Mouse (Mus musculus) limb, embryonic 15.5 days (tissue): ENCODE data around the gene Btf3. TPM values are rescaled to one million over a fixed set of nuclear protein-coding genes. Genes with fewer than 3 reads are reported as not detected.
A peak's percentile ranks its signal among the peaks of the same experiment; 100 is the strongest.

Source experiments
- ATAC-seq: fragments of 200-750 bp; cut with Nextera tagmentation; 2 replicates; pipeline ENCODE4 v1.8.0; 2017; ENCODE audit warnings: low read depth, moderate TSS enrichment; ENCODE audit not compliant: insufficient number of reproducible peaks, low FRiP score, low TSS enrichment
- H3K27ac ChIP-seq: fragments of 300-500 bp; sonication (generic); 2 replicates; pipeline ENCODE4 v1.5.1; 2015; ENCODE audit warnings: moderate library complexity, mild to moderate bottlenecking, inconsistent platforms
- H3K27me3 ChIP-seq: fragments of 300-500 bp; sonication (generic); 2 replicates; pipeline ENCODE4 v1.6.1; 2015; ENCODE audit warnings: inconsistent platforms
- H3K36me3 ChIP-seq: fragments of 300-500 bp; sonication (generic); 2 replicates; pipeline ENCODE4 v1.6.1; 2015; ENCODE audit warnings: inconsistent platforms
- H3K4me1 ChIP-seq: fragments of 300-500 bp; sonication (generic); 2 replicates; pipeline ENCODE4 v1.6.1; 2015; ENCODE audit warnings: inconsistent platforms
- H3K4me2 ChIP-seq: fragments of 300-500 bp; sonication (generic); 2 replicates; pipeline ENCODE4 v1.6.1; 2015; ENCODE audit warnings: mild to moderate bottlenecking, inconsistent platforms
- H3K4me3 ChIP-seq: fragments of 300-500 bp; sonication (generic); 2 replicates; pipeline ENCODE4 v1.5.1; 2015; ENCODE audit warnings: mild to moderate bottlenecking, inconsistent platforms
- H3K9ac ChIP-seq: fragments of 300-500 bp; sonication (generic); 2 replicates; pipeline ENCODE4 v1.6.1; 2015; ENCODE audit warnings: inconsistent platforms
- H3K9me3 ChIP-seq: fragments of 300-500 bp; sonication (generic); 2 replicates; pipeline ENCODE4 v1.6.1; 2016; ENCODE audit warnings: inconsistent platforms
- WGBS: fragments of 180-500 bp; shearing (Covaris S2); methylation state at CpG from one replicate; pipeline ENCODE4 v1.1.7; 2015; 5-methylcytosine and 5-hydroxymethylcytosine counted together
- polyA plus RNA-seq: library from polyadenylated mRNA; unstranded; fragments of >200 nt; fragmentation: Nextera tagmentation; extraction: Ambion mirVana; gene quantifications from 2 replicates; pipeline ENCODE4 v1.2.1, GENCODE M21; 2015

The Btf3 gene
- polyA plus RNA-seq, 1 experiment from 2014 or later, result 660 TPM

DNA sequence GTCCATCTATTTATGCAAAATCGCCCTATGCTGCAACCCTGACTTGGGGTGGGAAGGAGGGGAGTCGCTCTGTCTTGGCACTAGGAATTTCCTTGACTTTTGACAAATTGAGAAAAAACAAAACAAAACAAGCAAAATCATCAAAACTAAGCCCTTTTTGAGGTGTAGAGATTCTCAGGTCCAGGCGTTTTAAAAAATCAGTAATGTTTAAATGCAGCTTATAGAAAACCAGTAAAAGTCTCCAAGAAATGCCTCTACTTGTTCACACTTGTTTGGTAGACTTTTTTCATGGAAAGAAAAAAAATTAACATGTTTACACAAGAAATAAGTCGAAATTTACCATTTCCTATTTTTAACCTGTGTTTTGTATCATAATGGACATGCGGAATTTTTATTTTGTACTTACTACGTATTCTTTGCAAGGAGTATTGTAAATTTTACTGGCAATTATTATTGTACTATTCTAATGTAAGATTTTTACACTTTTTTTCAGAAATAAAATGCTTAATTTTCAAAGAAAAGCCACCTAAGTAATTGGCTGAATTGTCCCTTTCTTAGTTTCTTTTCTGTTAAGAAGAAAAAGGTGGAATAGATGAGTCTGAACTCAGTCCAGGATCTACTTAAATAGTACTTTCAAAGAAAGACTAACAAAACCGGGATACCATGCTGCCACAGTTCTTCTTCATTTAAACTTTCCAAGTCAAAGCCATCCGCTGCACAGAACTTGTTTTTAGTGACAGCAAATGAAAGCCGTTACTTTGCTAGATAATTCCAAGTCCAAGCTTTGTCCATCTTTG is 39.6 kb upstream of the Btf3 start:
- H3K9ac ChIP-seq, result no peak overlapping the region

DNA sequence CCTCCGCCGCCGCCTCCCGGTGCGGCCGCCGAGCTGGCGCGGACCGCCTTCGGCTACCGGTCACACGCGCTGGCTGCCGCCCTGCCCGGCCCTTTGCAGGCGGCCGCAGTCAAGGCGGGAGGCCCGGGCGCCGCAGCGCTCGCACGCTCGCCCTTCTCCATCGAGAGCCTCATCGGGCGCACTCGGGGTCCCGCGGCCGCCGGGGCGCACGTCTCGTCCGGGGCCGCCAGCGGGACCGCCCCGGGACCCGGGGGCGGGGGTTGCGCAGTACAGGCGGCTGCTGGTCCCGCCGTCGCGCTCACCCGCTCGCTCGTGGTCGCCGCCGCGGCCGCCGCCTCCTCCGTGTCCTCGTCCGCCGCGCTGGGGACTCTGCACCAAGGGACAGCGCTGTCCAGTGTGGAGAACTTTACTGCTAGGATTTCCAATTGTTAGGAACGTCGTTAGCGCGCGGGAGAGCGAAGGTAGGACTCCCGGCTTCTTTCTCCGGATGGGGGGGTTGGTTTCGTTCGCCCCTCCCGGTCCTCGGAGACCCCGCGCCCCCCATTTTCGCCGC is 38.8 kb upstream of the Btf3 start:
- Histone ChIP-seq H3K4me1 (peaks cover 27% of the 10 kb centered on the region), H3K36me3 (no peaks in the 10 kb centered on the region), H3K4me3 (peak overlapping the region; percentile 50), H3K27ac (no peak overlapping the region), H3K9ac (peak overlapping the region; percentile 31; the same call in 1 of the 2 replicates), H3K27me3 (peaks cover 92% of the 10 kb centered on the region), H3K4me2 (peak overlapping the region; percentile 91), H3K9me3 (no peaks in the 10 kb centered on the region)
- under 1% methylated on average over 72 of the region's 81 CpGs for whole genome bisulfite sequencing
- no peak for ATAC-seq

More for the DNA sequence above, 39.6 kb upstream of the Btf3 start:
- peaks cover 92% of the 10 kb centered on the region for H3K27me3 ChIP-seq
- no peak for ATAC-seq
- peak overlapping the region; percentile 91 for H3K4me2 ChIP-seq
- no peak overlapping the region for H3K27ac ChIP-seq
- peak overlapping the region; percentile 50 for H3K4me3 ChIP-seq
- peaks cover 27% of the 10 kb centered on the region for H3K4me1 ChIP-seq
- H3K9me3 ChIP-seq, result no peaks in the 10 kb centered on the region
- 10% methylated on average over 9 of the region's 9 CpGs for WGBS
- H3K36me3 ChIP-seq, result no peaks in the 10 kb centered on the region

DNA sequence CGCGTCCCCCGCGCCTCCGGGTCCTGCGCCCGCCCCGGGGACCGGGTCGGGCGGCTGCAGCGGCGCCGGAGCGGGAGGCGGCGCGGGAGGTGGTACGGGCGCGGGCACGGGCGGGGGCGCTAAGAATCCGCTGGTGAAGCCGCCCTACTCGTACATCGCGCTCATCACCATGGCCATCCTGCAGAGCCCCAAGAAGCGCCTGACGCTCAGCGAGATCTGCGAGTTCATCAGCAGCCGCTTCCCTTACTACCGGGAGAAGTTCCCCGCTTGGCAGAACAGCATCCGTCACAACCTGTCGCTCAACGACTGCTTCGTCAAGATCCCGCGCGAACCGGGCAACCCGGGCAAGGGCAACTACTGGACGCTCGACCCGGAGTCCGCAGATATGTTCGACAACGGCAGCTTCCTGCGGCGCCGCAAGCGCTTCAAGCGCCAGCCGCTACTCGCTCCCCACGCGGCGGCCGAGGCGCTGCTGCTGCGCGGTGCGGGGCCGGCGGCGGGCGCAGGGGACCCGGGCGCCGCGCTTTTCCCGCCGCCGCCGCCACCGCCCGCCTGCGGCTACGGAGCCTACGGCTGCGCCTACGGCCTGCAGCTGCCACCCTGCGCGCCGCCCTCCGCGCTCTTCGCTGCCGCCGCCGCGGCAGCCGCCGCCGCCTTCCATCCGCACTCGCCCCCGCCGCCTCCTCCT is 38.2 kb upstream of the Btf3 start:
- ATAC-seq, result no peak
- peak overlapping the region; percentile 91 for H3K4me2 ChIP-seq
- no peaks in the 10 kb centered on the region for H3K36me3 ChIP-seq
- H3K9ac ChIP-seq, result 0 out of 2 replicates have a peak overlapping the region, but pooled peaks have one; percentile 31
- peaks cover 27% of the 10 kb centered on the region for H3K4me1 ChIP-seq
- under 1% methylated on average over 102 of the region's 102 CpGs for WGBS
- no peaks in the 10 kb centered on the region for H3K9me3 ChIP-seq
- no peak overlapping the region for H3K27ac ChIP-seq
- peaks cover 92% of the 10 kb centered on the region for H3K27me3 ChIP-seq
- H3K4me3 ChIP-seq, result peak overlapping the region; percentile 50

DNA sequence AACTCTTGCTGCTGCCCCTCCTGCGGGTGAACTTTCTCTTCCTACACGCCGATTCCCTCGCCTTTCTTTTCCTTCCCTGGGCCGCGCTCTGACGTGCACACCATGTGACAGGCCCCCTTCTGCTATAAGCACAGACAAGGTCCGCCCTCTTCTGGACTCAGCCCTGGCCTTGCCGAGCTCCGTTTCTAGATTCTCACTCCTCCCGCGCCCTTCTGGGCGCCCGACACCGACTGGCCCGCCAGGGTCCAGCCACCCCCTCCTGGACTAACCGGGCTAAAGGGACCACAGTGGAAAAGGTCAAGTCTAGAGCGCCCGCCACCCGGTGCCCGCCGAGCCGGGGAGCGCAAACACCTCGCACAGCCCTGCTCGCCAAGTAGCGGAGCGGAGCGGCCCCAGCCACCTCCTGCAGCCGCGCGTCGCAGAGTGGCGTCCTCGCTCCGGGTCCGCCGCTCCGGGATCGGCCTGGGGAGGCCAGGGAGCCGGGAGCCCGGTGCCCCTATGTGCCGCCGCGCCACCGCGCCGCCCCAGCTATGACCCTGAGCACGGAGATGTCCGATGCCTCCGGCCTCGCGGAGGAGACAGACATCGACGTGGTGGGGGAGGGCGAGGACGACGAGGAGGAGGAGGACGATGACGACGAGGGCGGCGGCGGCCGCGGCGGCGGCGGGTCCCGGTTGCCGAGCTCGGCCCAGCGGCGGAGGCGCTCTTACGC is 37.4 kb upstream of the Btf3 start, which contains the start of gene Foxd1:
Foxd1 (plus strand) TSS at position 153 of the 712 bp plus-strand sequence.
- no peak within 1 kb of the TSS for H3K27ac ChIP-seq

DNA sequence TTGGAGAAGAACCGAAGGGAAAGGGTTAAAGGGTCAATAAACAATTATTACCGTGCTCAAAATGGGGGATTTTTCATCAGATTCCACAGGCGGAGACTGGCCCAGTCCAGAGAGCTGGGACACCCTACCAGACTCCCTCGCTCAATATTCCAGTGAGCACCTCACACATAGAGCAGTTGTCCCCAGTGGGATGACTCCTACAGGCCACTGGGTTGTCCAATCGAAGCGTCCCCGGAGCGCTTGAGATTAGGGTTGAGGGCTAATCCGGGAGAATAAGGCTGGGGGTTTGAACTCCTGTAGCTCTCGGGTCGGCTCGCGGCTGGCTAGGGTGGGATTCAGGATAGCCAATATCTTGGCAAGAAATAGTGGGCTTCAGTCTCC is 36.9 kb upstream of the Btf3 start:
- 0 out of 2 replicates have a peak, but pooled peaks have one; percentile 6 for ATAC-seq
- 1% methylated on average over 13 of the region's 13 CpGs for WGBS
- H3K27ac ChIP-seq, result no peak overlapping the region
- H3K4me1 ChIP-seq, result peaks cover 27% of the 10 kb centered on the region
- H3K9ac ChIP-seq, result no peak overlapping the region
- H3K4me2 ChIP-seq, result peak overlapping the region; percentile 91
- H3K9me3 ChIP-seq, result no peaks in the 10 kb centered on the region
- H3K4me3 ChIP-seq, result peak overlapping the region; percentile 50
- H3K27me3 ChIP-seq, result peaks cover 92% of the 10 kb centered on the region
- H3K36me3 ChIP-seq, result no peaks in the 10 kb centered on the region

More for the DNA sequence above, 37.4 kb upstream of the Btf3 start, which contains the start of gene Foxd1:
- no peaks in the 10 kb centered on the region for H3K9me3 ChIP-seq
- H3K4me2 ChIP-seq, result peak within 1 kb of the TSS; percentile 91
- H3K4me3 ChIP-seq, result peak within 1 kb of the TSS; percentile 50
- H3K9ac ChIP-seq, result no peak within 1 kb of the TSS
- peaks cover 27% of the 10 kb centered on the region for H3K4me1 ChIP-seq
- peaks cover 92% of the 10 kb centered on the region for H3K27me3 ChIP-seq
- ATAC-seq, result peak; percentile 89
- under 1% methylated on average over 75 of the region's 76 CpGs for WGBS
- no peaks in the 10 kb centered on the region for H3K36me3 ChIP-seq

DNA sequence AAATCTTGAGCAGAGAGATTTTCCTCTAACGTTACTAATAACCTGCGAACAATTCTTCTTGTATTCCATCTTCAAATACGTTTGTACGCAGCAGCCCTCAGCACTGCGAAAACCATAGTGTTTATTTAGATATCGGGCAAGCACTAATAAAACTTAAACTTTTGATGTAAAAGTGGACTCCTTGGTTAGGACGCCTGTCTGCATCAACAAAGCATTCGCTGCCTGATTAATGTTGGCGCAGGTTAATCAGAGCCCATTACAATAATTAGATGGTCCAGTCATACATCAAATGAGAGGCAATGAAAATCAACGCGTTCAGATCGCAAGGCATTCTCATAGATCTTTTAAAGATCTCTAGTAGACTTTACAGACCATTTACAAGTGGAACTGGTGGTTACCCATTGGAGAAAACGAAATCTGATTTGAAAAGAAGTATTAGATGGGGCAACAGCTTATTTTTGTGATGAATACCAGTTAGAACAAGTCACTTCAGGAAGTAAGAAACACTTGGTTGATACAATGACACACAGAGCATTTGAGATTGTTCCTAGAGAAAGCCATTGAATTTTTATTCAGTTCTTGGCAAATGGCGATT is 35.7 kb upstream of the Btf3 start:
- Histone ChIP-seq H3K4me3 (no peak overlapping the region), H3K27me3 (peaks cover 82% of the 10 kb centered on the region), H3K4me1 (peaks cover 27% of the 10 kb centered on the region), H3K9me3 (no peaks in the 10 kb centered on the region), H3K9ac (no peak overlapping the region), H3K27ac (no peak overlapping the region), H3K36me3 (no peaks in the 10 kb centered on the region), H3K4me2 (no peak overlapping the region)
- ATAC-seq, result no peak
- 7% methylated on average over 14 of the region's 14 CpGs for WGBS

DNA sequence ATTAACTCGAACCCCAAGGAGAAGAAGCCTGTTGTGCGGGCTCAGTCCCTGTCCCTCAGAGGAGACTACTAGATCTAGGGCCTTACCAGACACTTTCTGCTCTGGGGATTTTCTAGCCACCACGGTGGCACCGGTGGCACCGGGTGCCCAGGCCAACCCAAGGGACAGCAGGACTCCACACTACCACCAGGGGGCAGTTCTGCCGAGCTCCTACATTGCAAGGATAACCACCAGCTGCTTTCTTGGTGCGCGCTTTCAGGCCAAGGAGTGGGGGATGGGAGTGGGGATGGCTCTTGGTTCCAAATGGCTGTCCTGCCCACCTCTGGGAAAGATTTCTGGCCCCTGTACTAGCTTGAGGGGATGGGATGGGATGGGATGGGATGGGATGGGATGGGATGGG is 34.7 kb upstream of the Btf3 start:
- ATAC-seq, result no peak
- H3K36me3 ChIP-seq, result no peaks in the 10 kb centered on the region
- peaks cover 27% of the 10 kb centered on the region for H3K4me1 ChIP-seq
- no peak overlapping the region for H3K4me2 ChIP-seq
- peaks cover 78% of the 10 kb centered on the region for H3K27me3 ChIP-seq
- H3K9ac ChIP-seq, result no peak overlapping the region
- 11% methylated on average over 8 of the region's 8 CpGs for WGBS
- H3K27ac ChIP-seq, result no peak overlapping the region
- no peaks in the 10 kb centered on the region for H3K9me3 ChIP-seq
- no peak overlapping the region for H3K4me3 ChIP-seq

DNA sequence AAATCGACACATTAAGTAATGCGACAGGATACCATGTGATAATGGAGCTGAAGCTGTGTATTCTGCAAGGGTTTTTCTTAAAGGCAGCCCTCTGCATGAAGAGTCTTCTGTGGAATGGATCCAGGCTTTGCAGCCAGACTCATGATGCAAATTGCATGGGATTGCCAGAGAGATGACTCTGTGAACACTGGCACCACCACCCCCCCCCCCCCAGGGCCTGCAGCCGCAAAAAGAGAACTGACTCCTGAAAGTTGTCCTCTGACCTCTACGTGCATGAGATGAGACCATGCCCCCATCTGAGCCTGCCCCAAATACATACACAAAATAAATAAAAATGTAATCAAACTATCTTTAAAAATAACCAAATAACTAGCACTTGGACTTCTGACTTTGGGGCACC is 32.7 kb upstream of the Btf3 start:
- Histone ChIP-seq H3K9me3 (no peaks in the 10 kb centered on the region), H3K4me1 (peaks cover 11% of the 10 kb centered on the region), H3K27ac (no peak overlapping the region), H3K27me3 (peaks cover 68% of the 10 kb centered on the region), H3K36me3 (no peaks in the 10 kb centered on the region), H3K4me3 (no peak overlapping the region), H3K4me2 (no peak overlapping the region), H3K9ac (no peak overlapping the region)
- 79% methylated on average over 4 of the region's 4 CpGs for WGBS
- ATAC-seq, result no peak

DNA sequence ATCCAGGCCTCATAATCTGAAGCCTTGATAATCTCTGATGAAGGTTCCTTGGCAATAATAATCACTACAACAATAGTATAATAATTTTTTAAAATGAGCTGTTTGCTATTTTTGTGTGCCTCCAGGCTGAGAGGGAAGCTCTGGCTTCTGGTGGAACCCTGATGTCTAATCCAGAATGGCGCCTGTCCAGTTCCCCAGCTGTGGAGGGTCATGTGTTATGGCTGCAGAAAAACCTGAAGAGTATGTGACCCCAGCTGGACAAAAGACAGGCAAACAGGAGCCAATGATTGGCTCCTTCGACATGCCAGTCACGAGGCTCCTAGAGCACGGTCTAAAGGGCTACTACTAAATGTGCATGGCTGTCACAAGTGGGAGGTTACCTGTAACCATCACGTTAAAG is 23.7 kb upstream of the Btf3 start:
- Histone ChIP-seq H3K9ac (no peak overlapping the region), H3K4me2 (no peak overlapping the region), H3K4me1 (0 out of 2 replicates have a peak, but pooled peaks cover 8% of the 10 kb centered on the region), H3K27me3 (peaks cover 7% of the 10 kb centered on the region; the same call in 1 of the 2 replicates), H3K27ac (no peak overlapping the region), H3K9me3 (no peaks in the 10 kb centered on the region), H3K36me3 (no peaks in the 10 kb centered on the region), H3K4me3 (no peak overlapping the region)
- ATAC-seq, result no peak
- WGBS, result 82% methylated on average over 5 of the region's 5 CpGs

DNA sequence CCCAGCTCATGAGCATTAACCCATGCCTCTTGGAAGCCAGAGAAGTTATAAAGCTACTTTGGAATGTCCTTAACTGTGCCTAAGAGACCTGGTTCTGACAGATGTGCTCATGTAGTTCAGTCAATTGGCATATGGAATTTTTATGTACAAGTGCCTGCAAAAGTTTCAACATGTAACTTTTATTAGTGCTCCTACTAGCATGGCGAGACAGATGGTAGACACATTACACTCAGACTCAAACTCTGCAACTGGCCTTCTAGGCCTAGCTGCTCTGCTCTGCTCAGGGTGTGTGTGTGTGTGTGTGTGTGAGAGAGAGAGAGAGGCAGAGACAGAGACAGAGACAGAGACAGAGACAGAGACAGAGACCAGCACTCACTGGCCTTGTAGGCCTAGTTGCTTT is 19.4 kb upstream of the Btf3 start:
- Histone ChIP-seq H3K9me3 (no peaks in the 10 kb centered on the region), H3K9ac (no peak overlapping the region), H3K27me3 (no peaks in the 10 kb centered on the region; the same call in 1 of the 2 replicates), H3K4me2 (no peak overlapping the region), H3K4me3 (no peak overlapping the region), H3K36me3 (no peaks in the 10 kb centered on the region), H3K4me1 (0 out of 2 replicates have a peak, but pooled peaks cover 8% of the 10 kb centered on the region), H3K27ac (no peak overlapping the region)
- ATAC-seq, result peak; percentile 52; the same call in 1 of the 2 replicates
- WGBS, result 36% methylated on average over 1 of the region's 1 CpGs

DNA sequence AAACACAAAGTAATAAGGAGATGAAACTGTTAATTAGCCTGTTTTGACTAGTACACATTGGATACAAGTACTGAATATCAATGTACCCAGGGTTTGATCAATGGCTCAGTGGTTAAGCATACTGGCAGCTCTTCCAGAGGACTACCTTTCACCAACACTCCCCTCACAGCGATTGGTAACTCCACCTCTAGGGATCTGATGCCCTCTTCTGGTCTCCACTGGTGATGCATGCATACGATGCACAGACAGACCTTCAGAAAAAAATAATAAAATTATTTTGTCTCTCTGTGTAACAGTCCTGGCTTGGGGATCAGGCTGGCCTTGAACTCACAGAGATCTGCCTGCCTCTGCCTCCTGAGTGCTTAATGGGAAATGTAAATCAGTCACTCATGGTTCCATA is 15.3 kb upstream of the Btf3 start:
- Histone ChIP-seq H3K36me3 (no peaks in the 10 kb centered on the region), H3K27ac (no peak overlapping the region), H3K9ac (no peak overlapping the region), H3K4me1 (0 out of 2 replicates have a peak, but pooled peaks cover 8% of the 10 kb centered on the region), H3K9me3 (no peaks in the 10 kb centered on the region), H3K4me3 (no peak overlapping the region), H3K4me2 (no peak overlapping the region), H3K27me3 (no peaks in the 10 kb centered on the region; the same call in 1 of the 2 replicates)
- 52% methylated on average over 2 of the region's 2 CpGs for WGBS
- ATAC-seq, result no peak
